Mouse (Mus musculus): ENCODE measurements at regions not wholly inside any gene's neighbourhood (a gene's known extent, or its start where the extent isn't known, plus 50 kb on each side); places are given as distances from the start of the nearest gene placed in this dataset.

GRCm38 (mm10) chr3:63638572-63638971, 154.9 kb upstream of the Gm34302 start:
- in situ Hi-C loops (cut with MboI, MseI) = no loop called here

- in situ Hi-C loops (cut with MboI, MseI) = no loop called here
Observed at GRCm38 (mm10) chr3:63637913-63638312, 154.2 kb upstream of the Gm34302 start.

- in situ Hi-C loops (cut with MboI, MseI) = no loop called here
Observed at GRCm38 (mm10) chr3:63627724-63628123, 144.0 kb upstream of the Gm34302 start.

- in situ Hi-C loops (cut with MboI, MseI) = no loop called here
Observed at GRCm38 (mm10) chr3:63616127-63616526, 132.4 kb upstream of the Gm34302 start.

- in situ Hi-C loops (cut with MboI, MseI) = no loop called here
Observed at GRCm38 (mm10) chr3:63613652-63614051, 130.0 kb upstream of the Gm34302 start.

- in situ Hi-C loops (cut with MboI, MseI) = no loop called here
Observed at GRCm38 (mm10) chr3:63612767-63613363, 129.2 kb upstream of the Gm34302 start.

GRCm38 (mm10) chr3:63610113-63610919, 126.6 kb upstream of the Gm34302 start:
- in situ Hi-C loops (cut with MboI, MseI) = no loop called here

GRCm38 (mm10) chr3:63609454-63610112, 125.9 kb upstream of the Gm34302 start:
- in situ Hi-C loops (cut with MboI, MseI) = no loop called here

- in situ Hi-C loops (cut with MboI, MseI) = no loop called here
Observed at GRCm38 (mm10) chr3:63582717-63583696, 99.3 kb upstream of the Gm34302 start.

GRCm38 (mm10) chr3:63582180-63582579, 98.5 kb upstream of the Gm34302 start:
- in situ Hi-C loops (cut with MboI, MseI) = no loop called here

GRCm38 (mm10) chr3:63570607-63571353, 87.1 kb upstream of the Gm34302 start:
- in situ Hi-C loops (cut with MboI, MseI) = no loop called here

GRCm38 (mm10) chr3:63570082-63570481, 86.4 kb upstream of the Gm34302 start:
- in situ Hi-C loops (cut with MboI, MseI) = no loop called here

GRCm38 (mm10) chr3:63569004-63569596, 85.4 kb upstream of the Gm34302 start:
- in situ Hi-C loops (cut with MboI, MseI) = no loop called here

- in situ Hi-C loops (cut with MboI, MseI) = no loop called here
Observed at GRCm38 (mm10) chr3:63567726-63568125, 84.0 kb upstream of the Gm34302 start.

GRCm38 (mm10) chr3:63563057-63563456, 79.4 kb upstream of the Gm34302 start:
- in situ Hi-C loops (cut with MboI, MseI) = no loop called here

- in situ Hi-C loops (cut with MboI, MseI) = no loop called here
Observed at GRCm38 (mm10) chr3:63562532-63562931, 78.9 kb upstream of the Gm34302 start.

GRCm38 (mm10) chr3:63560745-63561151, 77.1 kb upstream of the Gm34302 start:
- in situ Hi-C loops (cut with MboI, MseI) = no loop called here

- in situ Hi-C loops (cut with MboI, MseI) = loop anchor here (10.0 kb wide), 1 partner anchor 348 kb away; no protein-coding TSS in a partner anchor
Observed at GRCm38 (mm10) chr3:63556741-63557140, 73.1 kb upstream of the Gm34302 start.

GRCm38 (mm10) chr3:63554872-63555271, 71.2 kb upstream of the Gm34302 start:
- in situ Hi-C loops (cut with MboI, MseI) = loop anchor here (10.0 kb wide), 1 partner anchor 350 kb away; no protein-coding TSS in a partner anchor

- in situ Hi-C loops (cut with MboI, MseI) = loop anchor here (10.0 kb wide), 1 partner anchor 351 kb away; no protein-coding TSS in a partner anchor
Observed at GRCm38 (mm10) chr3:63553426-63553825, 69.7 kb upstream of the Gm34302 start.

All from T-helper 2 cell (primary cell).